Mouse (Mus musculus) cerebellum, postnatal 10 days (tissue): ENCODE results near the gene Hoxa5.

Experiments
- DNase-seq, 2 experiments: peaks; one replicate each; pipeline ENCODE4 v3.0.0; 2021; ENCODE audit warnings: mixed read lengths in 2 of 2

Hoxa5 gene

GRCm38 (mm10) chr6:52239625-52240388 is 35.4 kb upstream of the Hoxa5 start:
- no peak for DNase-seq

DNA sequence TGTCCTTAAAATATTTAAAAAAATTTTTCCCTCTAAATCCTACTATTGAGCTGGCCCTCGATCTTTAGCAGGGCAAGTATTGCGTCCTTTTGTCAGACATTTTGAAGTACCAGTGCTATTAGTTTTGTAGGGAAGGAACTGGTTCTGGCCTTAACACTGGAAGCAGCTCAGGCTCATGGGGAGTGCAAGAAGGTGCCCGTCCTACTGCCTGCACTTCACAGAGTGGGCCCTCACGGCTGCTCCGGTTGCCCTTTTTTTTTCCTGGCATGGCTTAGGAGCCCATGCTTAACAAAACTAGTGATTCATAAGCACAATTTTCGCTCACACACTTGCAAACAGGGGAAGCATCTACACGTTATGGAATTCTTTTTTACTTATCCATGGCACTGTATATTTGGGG is 34.6 kb upstream of the Hoxa5 start:
- no peak for DNase-seq

GRCm38 (mm10) chr6:52238155-52238545 is 33.8 kb upstream of the Hoxa5 start:
- DNase-seq: no peak

DNA sequence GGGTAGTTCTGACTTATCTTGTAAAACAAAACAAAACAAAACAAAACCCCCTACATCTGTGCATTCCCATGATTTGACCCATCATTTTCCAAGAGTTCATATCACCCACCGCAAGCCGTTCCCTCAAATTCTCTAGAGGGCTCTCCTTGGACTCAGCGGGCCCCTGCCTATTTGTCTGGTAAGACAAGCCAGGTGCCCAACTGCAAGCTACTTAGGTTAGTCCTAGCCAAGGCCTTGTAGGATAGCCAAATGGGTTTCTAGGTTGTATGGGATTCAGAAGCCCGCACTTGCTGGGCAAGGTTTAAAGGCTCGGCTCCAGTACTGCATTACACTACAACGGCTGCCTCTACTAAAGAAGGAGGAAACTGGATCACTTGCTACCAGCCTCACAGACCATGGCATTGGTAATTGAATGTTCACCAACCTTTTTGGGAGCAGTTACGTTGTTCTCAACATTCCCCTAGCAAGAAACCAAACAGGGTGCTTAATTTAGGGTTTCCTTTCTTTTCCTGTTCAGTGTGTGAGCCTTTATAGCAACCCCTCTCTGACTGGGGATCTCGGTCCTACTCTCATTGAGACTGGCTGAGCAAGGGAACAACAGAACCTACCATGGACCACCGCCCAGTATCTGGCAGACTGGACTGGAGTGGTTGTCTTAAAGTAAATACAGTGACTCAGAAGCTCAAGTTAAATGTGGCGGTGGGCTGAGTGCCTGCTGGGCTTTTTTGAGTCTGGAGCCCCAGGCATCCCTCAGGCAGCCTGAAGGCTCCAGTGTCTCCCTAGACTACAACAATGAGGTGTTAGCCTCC is 33.2 kb upstream of the Hoxa5 start:
- DNase-seq: no peak

DNA sequence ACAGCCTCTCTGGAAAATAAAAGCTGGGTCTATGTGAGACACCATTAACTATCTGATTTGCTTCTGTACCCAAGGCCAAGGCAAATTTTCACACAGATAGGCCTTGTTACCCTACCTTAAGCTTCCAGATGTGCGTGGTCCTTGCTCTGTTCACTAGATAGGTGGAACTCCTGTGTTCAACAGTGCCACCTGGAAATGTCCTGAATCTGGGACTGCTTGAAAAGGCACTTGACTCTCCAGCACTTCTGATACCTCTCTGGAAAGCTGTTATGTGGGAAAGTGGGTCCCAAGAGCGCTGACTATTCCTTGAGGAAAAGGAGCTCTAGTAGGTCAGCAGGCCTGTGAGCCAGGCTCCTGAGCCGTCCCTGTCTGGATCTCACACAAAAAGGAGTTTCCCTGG is 32.4 kb upstream of the Hoxa5 start:
- DNase-seq: no peak

- no peak for DNase-seq
Measured at GRCm38 (mm10) chr6:52235866-52236265, 31.5 kb upstream of the Hoxa5 start.

- DNase-seq: no peak
Measured at GRCm38 (mm10) chr6:52235267-52235666, 30.9 kb upstream of the Hoxa5 start.

- DNase-seq: no peak
Measured at GRCm38 (mm10) chr6:52234428-52235140, 30.2 kb upstream of the Hoxa5 start.

- DNase-seq: no peak
Measured at GRCm38 (mm10) chr6:52233546-52234427, 29.4 kb upstream of the Hoxa5 start.

DNA sequence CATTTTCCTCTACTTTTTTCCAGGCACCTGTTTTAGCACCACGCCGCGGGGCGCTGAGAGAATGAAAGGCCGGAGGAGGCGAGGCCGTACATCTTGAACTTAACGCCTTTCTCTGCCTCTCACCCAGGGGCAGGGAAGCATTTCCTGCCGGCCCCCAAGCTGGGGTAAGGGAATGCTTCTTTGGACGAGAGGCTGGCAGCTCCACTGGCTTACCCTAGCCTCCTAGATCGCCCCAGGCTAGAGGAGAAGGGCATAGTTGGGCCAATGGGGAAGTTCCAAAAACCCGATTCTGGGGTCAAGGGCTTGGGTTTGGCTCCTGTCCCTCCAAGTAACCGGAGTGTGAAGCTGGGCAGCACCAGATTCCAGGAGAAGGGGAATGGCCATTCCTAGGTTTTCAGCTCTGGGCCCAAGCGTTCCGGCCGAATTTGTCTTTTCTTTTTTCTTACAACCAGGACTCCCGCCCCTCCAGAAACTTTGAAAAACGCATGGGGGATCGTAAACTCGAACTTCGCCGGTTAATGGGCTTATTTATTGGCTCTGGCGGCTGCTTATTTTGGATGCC is 28.7 kb upstream of the Hoxa5 start:
- DNase-seq: no peak

DNA sequence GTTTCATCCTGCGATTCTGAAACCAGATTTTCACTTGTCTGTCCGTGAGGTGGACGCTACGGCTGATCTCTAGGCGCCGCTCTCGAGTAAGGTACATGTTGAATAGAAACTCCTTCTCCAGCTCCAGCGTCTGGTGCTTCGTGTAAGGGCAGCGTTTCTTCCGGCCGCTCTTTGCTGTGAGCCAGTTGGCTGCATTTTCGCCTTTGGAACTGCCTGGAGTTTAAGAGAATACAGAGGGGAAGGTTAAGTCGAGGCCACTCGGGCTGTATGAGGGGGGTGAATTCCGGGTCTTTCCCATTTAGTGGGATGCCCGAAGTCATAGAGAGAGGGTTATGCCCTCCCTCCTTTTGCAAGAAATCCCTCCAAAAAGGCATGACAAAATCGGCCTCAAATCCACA is 28.2 kb upstream of the Hoxa5 start:
- no peak for DNase-seq

- no peak for DNase-seq
Measured at GRCm38 (mm10) chr6:52231885-52232567, 27.6 kb upstream of the Hoxa5 start.

- DNase-seq: no peak
Measured at GRCm38 (mm10) chr6:52230516-52231165, 26.3 kb upstream of the Hoxa5 start, which contains the start of gene Hoxa9. Gene Hoxa9, minus strand, starts transcription at chr6:52231089.

DNA sequence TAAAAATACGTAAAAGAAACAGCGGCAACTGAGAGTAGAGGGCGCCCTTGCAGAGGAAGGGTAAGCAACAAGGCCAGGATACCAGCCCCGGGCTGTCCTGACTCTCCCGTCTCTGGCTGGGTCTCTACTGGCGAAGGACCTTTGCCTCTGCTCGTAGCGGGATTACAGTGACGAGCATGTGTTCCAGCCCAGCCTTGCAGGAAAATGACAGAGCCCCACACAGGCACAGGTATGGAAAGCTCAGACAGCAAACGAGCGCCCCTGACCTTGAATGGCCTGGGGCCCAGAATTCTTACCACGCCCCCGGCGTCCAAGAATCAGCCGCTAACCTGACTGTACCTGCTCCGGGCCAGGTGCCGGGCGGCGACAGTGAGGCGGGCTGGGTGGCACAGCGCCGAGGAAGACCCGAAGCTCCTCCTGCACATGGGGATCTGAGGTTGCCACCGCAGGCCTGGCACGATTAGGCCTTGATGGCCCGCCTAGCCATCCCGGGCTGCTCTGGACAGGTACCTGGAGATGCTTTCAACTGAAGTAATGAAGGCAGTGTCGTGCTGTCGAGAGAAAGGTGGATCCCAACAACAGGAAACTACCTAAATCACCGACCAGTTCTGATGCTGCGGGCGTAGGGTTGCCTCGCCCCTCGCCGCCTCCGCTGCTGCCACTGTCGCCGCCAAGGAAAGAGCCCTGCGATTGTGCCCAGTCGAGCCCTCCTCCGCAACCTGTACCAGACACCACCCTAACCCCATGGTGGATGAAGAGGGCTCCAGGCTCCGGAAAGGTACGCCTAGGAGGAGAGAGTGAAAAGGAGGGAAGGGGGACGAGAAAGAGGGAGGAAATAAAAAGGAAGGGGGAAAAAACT is 25.4 kb upstream of the Hoxa5 start:
- no peak for DNase-seq

GRCm38 (mm10) chr6:52228475-52229465 is 24.4 kb upstream of the Hoxa5 start:
- DNase-seq: no peak

DNA sequence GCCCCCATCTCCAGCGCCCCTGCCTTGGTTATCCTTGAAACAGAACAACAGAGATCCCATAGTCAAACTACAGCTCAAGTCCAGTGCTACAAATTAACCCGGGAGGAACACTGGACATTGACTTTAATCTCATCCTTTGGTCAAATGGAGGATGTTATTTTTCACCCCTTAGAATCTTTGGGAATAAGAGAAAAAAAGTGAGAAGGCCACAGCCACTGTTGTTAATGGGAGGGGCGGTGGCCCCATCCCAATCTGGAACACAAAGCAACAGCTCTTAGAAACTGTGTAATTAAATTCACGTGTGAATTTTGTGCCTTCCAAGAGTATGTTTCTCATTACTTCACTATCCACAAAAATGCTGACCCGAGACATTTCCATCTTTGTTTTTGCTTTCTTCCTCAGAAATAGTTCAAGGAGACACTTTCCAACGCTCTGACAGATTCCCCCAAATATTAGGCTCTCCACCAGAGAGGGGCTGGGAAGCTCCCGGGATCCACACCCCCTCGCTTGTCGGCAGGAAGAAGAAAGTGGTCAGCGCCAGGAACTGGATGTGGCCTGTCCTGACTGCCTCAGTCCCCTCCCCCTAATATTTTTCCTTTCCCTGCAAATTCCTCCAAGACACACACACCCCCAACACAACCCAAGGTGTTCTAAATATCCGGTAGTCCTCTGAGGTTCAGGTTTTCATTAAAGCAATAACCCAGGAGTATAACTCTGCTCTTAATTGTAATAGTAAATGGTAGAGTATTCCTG is 23.3 kb upstream of the Hoxa5 start:
- DNase-seq: no peak

DNA sequence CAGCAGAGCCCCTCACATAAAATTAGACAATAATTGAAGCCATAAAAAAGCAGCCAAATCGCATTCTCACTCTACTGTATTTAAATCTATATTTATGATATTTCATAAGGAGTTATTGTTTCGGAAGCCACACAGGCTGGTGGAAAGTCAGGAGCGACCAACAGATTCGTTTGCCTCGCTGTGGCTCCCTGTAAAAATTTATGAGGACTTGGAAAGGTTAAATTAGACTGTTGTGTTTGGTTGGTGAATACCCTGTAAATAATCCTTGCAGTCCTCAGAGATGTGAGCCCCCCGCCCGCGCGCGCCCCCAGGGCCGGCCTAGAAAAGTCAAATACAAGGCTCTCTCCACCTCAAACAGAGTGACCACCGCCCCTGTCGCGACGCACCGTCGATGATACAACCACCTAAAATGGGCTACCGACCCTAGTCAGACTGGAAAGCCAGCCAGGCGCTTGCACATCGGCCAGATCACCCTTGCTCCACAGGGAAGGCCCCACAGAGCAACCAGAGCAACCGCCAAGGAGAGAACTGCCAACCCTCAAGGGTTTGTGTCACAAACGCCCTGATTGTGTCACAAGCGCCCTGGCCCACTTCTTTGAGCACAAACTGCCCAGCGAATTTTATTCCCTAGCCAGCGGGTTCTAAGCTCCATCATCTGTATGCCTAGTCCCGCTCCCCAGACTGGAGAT is 22.3 kb upstream of the Hoxa5 start:
- no peak for DNase-seq
